Mouse (Mus musculus) heart, adult 9 months (tissue): Measurements from ENCODE around the gene Cnnm1.

ENCODE experiments used
- DNase-seq, 2 experiments: peaks; one replicate each; pipeline ENCODE4 v3.0.0; 2022; ENCODE audit warnings: low spot score in 2 of 2

Gene Cnnm1

DNA sequence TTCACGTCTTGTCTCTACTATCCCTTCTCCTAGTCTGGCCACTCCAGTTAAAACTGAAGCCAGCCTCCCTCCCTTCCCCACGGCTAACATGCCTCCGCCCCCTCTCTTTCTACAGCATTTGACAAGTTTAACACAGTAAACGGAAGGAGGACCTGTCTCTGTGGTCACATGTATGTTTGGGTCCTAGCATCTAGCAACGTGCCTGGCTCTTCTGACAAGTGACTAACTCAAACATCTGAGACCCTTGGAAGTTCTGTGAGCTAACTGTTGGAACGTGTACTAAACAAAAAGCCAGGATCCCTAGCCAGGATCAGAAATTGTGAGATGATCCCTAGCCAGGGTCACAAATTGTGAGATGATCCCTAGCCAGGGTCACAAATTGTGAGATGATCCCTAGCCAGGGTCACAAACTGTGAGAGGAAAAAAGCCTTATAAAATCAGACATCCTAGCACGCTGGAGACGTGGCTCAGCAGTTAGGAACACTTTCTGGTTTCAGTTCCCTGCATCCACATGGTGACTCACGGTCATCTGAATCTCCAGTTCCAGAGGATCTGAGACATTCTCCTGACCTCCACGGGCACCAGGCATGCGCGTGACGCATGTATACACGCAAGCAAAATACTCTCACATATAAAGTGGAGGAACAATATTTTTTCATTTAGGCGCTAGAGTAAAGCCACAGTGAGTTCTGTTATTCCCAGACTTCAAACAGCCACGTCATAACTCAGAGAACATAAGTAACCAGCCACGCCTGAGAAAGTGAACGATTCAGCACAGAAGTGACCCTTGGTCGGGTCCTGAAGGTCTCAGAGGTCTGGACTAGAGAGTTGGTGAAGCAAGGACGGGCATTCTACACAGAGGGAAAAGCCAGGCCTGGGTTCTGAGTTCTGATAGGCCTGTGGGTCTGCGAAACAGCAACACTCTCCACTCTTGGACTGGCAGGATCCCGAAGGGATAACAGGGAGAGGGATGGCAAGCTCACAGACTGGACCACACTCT lies 71.7 kb downstream of the Cnnm1 start:
- DNase-seq: peak in 1 of 2 experiments; percentile 20

- DNase-seq: no peak
These were observed 73.6 kb downstream of the Cnnm1 start for GRCm38 (mm10) chr19:43513874-43514273.

DNA sequence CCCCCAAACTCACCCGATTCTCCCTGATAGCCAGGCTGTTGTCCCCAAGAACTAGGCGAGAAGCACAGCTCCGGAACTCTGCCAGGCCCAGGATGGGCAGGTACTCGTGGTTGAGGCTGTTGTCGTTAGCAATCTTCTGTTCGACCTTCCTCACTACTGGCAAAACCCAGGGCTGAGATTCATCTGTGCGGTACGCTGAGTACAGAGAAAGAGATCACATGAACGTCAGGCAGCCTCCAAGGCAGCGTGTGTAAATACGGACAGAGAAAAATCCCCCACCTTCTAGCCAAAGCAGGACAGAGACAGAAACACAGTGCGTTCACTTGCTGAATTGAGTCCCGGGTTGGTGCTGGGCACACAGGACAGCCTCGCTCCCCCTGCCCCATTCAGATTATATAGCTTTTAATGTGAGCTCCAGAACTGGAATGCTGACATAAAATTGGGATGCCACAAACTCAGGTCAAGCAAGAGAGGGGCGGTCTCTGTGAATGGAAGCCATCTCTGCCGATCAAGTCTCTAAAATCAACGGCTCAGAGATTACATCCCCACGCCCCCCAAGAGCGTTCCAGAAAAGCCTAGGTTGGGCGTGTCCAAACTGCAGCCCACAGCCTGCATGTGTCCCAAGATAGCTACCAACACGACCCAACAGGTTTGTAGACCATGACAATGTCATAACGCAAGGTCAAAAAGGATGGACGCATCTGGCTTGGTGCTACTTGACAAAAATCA lies 75.6 kb downstream of the Cnnm1 start:
- DNase-seq: no peak

DNA sequence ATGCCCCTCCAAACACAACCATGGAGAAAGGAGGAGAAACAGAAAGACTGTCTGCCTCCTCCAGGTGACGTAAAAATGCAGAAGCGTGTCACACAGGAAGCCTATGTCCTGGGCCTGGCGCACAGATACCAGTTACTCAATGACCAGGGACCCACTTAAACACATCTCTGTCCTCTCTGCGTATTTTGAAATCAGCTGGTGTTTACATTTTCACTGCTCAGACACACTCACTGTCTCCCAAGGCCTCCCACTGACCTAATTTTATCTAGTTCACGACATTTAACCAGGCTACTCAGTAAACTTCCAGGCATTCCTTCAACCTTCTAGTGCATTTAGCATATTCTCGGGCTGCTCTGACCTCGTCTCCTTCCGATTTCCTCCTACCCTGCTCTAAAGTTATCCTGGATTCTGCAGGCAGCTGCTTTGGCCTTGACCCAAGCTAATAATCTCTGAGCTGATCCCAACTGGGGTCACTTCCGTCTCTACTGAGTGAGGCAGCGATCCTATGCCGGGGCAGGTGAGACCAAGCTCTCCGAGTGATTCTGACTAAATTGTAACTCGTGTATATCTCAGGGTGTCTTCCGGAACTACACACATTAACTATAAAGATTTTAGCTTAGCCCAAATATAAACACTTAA lies 76.3 kb downstream of the Cnnm1 start:
- no peak for DNase-seq

DNA sequence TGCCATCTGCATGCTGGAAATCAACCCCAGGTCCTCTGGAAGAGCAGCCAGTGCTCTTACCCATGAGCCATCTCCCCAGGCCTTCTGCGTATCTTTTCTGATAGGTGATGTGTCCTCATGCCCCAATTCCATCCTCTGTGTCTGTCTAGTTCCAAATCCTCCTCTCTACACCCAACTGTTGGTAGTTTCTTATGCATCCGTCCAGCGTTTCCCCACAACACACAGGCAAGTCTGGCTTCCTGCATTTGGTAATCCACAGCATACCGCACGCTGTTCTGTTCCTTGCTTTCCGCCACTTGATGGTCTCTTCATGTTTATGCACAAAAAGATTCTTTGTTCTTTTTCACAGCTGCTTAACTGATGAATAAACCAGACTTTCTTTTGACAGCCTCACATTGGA lies 77.1 kb downstream of the Cnnm1 start:
- no peak for DNase-seq

GRCm38 (mm10) chr19:43517808-43518207 lies 77.6 kb downstream of the Cnnm1 start:
- no peak for DNase-seq

GRCm38 (mm10) chr19:43518261-43518660 lies 78.0 kb downstream of the Cnnm1 start:
- DNase-seq: no peak

DNA sequence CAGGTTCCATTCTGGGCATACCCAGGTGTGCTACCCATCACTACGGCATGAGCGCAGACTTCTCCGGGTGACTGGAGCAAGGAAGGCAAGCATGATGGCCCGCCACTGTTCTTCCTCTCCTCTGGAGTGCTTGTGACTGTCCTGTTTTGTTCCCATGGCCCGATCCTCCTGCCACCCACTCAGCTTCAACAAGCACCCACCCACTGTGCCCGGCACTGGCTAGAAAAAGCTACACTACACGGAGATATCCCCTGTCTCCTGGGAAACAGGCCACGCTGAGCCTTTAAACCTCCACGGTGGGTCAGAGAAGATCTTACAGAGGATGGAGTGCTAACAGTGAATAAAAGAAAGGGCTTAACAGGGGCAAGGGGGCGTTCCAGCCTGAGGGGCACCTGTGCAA lies 79.0 kb downstream of the Cnnm1 start:
- DNase-seq: no peak

DNA sequence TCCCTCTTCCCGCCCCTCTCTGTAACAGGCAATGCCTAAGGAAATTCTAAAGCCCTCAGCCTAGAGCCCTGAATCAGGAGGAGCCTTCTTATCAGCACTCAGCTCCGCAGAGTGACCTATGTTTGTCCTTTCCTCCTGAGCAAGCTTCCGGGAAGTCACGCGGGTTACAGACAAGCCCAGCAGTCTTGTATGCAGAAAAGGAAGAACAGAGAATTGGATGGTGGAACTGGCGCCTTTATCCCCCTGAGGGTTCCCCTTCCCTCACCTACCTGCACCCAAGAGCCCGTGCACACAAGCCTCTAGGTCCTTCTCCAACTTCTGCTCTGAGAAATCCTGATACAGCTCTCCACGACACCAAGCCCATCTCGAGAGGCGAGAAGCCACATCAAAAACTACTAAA lies 80.2 kb downstream of the Cnnm1 start:
- DNase-seq: peak in 1 of 2 experiments; percentile 22

DNA sequence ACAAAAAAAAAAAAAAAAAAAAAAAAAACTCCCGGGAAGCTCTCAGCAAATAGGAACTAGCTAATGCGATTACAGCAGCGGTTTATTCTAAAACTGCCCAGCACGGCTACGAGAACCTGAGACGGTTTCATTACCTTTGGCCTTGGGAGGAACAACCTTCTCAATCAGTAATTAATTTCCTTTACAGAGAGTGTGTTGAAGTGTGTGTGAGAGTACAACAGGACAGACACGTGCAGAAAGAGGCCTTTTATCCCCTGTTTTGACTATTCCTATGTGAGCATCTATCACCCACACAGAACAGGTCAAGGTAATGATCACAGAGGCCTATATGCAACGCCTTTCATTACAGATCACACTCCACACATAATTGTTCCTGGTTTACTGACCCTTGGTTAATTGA lies 81.1 kb downstream of the Cnnm1 start:
- no peak for DNase-seq

- no peak for DNase-seq
These were observed 81.8 kb downstream of the Cnnm1 start for GRCm38 (mm10) chr19:43521996-43522395.

DNA sequence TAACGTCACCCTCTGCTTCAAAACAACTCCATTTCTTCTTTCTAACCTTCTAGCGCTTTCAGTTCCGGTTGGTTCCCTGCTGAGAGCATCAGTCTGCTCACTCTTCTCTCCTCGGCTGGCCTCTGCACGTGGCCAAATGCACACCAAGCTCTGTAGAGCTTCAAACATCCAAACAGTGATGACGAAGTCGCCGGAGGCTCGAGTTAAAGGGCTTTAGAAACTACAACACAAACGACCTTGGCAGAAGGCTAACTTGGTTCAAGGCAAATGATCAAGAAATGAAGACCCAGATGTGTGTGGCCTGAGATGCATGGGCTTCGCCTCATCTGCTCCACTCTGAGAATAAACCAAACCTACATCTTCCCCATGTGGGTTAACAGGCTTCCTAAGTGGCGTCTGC lies 83.3 kb downstream of the Cnnm1 start:
- DNase-seq: peak in 1 of 2 experiments; percentile 44

GRCm38 (mm10) chr19:43524187-43525103 lies 84.2 kb downstream of the Cnnm1 start, which contains the start of gene Got1:
TSS of gene Got1 (minus strand) at chr19:43524605.
- DNase-seq: peak; percentile 97 to 99

- DNase-seq: no peak
These were observed 84.9 kb downstream of the Cnnm1 start for GRCm38 (mm10) chr19:43525104-43525482.

GRCm38 (mm10) chr19:43525566-43525965 lies 85.3 kb downstream of the Cnnm1 start:
- no peak for DNase-seq

GRCm38 (mm10) chr19:43526025-43526424 lies 85.8 kb downstream of the Cnnm1 start:
- DNase-seq: no peak

DNA sequence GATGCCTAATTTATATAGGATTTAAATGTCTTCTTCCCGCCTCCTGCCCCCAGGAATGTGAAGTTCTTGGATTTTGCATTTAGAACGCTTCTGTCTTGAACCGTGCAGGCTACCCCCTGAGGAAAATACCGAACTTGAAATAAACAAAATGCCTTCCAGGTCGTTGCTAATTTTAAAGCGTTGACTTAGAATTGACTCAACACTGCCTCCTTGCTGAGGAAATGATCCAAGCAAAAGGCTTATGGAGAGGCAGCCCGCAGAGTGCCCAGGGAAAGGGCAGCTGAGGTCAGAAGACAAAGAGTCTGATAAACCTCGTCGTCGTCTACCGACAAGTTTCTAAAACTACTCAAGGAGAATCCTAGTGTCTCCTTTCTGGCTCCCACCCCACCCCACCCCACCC lies 86.9 kb downstream of the Cnnm1 start:
- DNase-seq: peak; percentile 29 to 62

GRCm38 (mm10) chr19:43528056-43528587 lies 87.9 kb downstream of the Cnnm1 start:
- DNase-seq: peak; percentile 42 to 46

- peak; percentile 63 to 82 for DNase-seq
These were observed 90.0 kb downstream of the Cnnm1 start for GRCm38 (mm10) chr19:43530197-43530770.

- no peak for DNase-seq
These were observed 90.7 kb downstream of the Cnnm1 start for GRCm38 (mm10) chr19:43530921-43531320.
